Mouse (Mus musculus) embryonic facial prominence, embryonic 12.5 days (tissue): ENCODE data around the gene Gm49396. TPM values are rescaled to one million over a fixed set of nuclear protein-coding genes. Genes with fewer than 3 reads are reported as not detected.

Experiments used
- microRNA-seq: library from miRNA; unstranded; fragments of <30 nt; microRNA quantifications from one replicate; pipeline ENCODE4, GENCODE M21; 2017
- polyA plus RNA-seq: library from polyadenylated mRNA; unstranded; fragments of >200 nt; fragmentation: Nextera tagmentation; extraction: Ambion mirVana; gene quantifications from 2 replicates; pipeline ENCODE4 v1.2.1, GENCODE M21; 2016

Gene Gm49396
- polyA plus RNA-seq, 1 experiment from 2014 or later = 16.5 TPM

Small RNA genes within 50 kb of the gene (microRNA-seq; reads per million reads assigned to microRNA genes)
- gene Gm38670 (1.3 reads per million), gene Mir3569 (0.54 reads per million)

Other genes with a start within 250 kb of the Gm49396 start
- 94.9 and 101 TPM in 2 replicates for gene Syne4, start 248.5 kb upstream of the Gm49396 start, polyA plus RNA-seq
- gene E130208F15Rik, start 241.6 kb upstream of the Gm49396 start, polyA plus RNA-seq = 0.87 and 2.9 TPM in 2 replicates
- 21.8 and 23.4 TPM in 2 replicates for gene Sdhaf1, start 239.4 kb upstream of the Gm49396 start, polyA plus RNA-seq
- 8.3 and 8.6 TPM in 2 replicates for gene Lrfn3, start 200.6 kb upstream of the Gm49396 start, polyA plus RNA-seq
- gene Tyrobp, start 149.6 kb upstream of the Gm49396 start, polyA plus RNA-seq = 16.7 and 18.7 TPM in 2 replicates
- 0.70 and 0.98 TPM in 2 replicates for gene Hcst, start 143.5 kb upstream of the Gm49396 start, polyA plus RNA-seq
- gene Nfkbid, start 141.6 kb upstream of the Gm49396 start, polyA plus RNA-seq = 2.1 and 2.9 TPM in 2 replicates
- 66.5 and 74.7 TPM in 2 replicates for gene Aplp1, start 117.8 kb upstream of the Gm49396 start, polyA plus RNA-seq
- gene Kirrel2, start 105.7 kb upstream of the Gm49396 start, polyA plus RNA-seq = 0.46 and 0.52 TPM in 2 replicates
- 0.10 and 0.29 TPM in 2 replicates for gene Nphs1, start 105.0 kb upstream of the Gm49396 start, polyA plus RNA-seq
- gene Prodh2, start 69.7 kb upstream of the Gm49396 start, polyA plus RNA-seq = not detected in 2 replicates
- gene Arhgap33, start 28.3 kb upstream of the Gm49396 start, polyA plus RNA-seq = 20.0 and 26.5 TPM in 2 replicates
- 8.5 and 9.2 TPM in 2 replicates for gene Hspb6, start 11.2 kb upstream of the Gm49396 start, polyA plus RNA-seq
- gene Proser3, start 11.0 kb upstream of the Gm49396 start, polyA plus RNA-seq = 15.6 and 16.0 TPM in 2 replicates
- gene Lin37, start 3.5 kb upstream of the Gm49396 start, polyA plus RNA-seq = 44.7 and 49.1 TPM in 2 replicates
- 94.1 TPM in 2 replicates for gene U2af1l4, start within 50 bp of the Gm49396 start, polyA plus RNA-seq
- gene Psenen, start 283 bp downstream of the Gm49396 start, polyA plus RNA-seq = 132 and 138 TPM in 2 replicates
- 4.1 and 5.5 TPM in 2 replicates for gene Igflr1, start 2.1 kb downstream of the Gm49396 start, polyA plus RNA-seq
- gene Kmt2b, start 25.4 kb downstream of the Gm49396 start, polyA plus RNA-seq = 11.6 and 12.6 TPM in 2 replicates
- 0.17 and 0.19 TPM in 2 replicates for gene Zbtb32, start 35.6 kb downstream of the Gm49396 start, polyA plus RNA-seq
- 0.37 and 0.73 TPM in 2 replicates for gene Upk1a, start 49.5 kb downstream of the Gm49396 start, polyA plus RNA-seq
- gene Cox6b1, start 62.8 kb downstream of the Gm49396 start, polyA plus RNA-seq = 761 and 784 TPM in 2 replicates
- not detected in 2 replicates for gene Etv2, start 72.5 kb downstream of the Gm49396 start, polyA plus RNA-seq
- 151 and 154 TPM in 2 replicates for gene Rbm42, start 87.0 kb downstream of the Gm49396 start, polyA plus RNA-seq
- 54.8 and 59.3 TPM in 2 replicates for gene Haus5, start 101.7 kb downstream of the Gm49396 start, polyA plus RNA-seq
- not detected in 2 replicates for gene Pmis2, start 108.3 kb downstream of the Gm49396 start, polyA plus RNA-seq
- not detected in 2 replicates for gene 2200002J24Rik, start 135.6 kb downstream of the Gm49396 start, polyA plus RNA-seq
- 0.50 and 0.96 TPM in 2 replicates for gene Atp4a, start 148.9 kb downstream of the Gm49396 start, polyA plus RNA-seq
- gene Tmem147, start 166.2 kb downstream of the Gm49396 start, polyA plus RNA-seq = 156 and 166 TPM in 2 replicates
- 0.62 and 0.97 TPM in 2 replicates for gene Gapdhs, start 180.3 kb downstream of the Gm49396 start, polyA plus RNA-seq
- gene Sbsn, start 188.1 kb downstream of the Gm49396 start, polyA plus RNA-seq = 1.1 and 1.3 TPM in 2 replicates
- gene Dmkn, start 200.4 kb downstream of the Gm49396 start, polyA plus RNA-seq = 0.32 TPM in 1 of 2 replicates, not detected in the other
- gene Krtdap, start 224.6 kb downstream of the Gm49396 start, polyA plus RNA-seq = 1.0 and 1.1 TPM in 2 replicates